Mouse (Mus musculus): ENCODE data around the gene Sost.

DNA sequence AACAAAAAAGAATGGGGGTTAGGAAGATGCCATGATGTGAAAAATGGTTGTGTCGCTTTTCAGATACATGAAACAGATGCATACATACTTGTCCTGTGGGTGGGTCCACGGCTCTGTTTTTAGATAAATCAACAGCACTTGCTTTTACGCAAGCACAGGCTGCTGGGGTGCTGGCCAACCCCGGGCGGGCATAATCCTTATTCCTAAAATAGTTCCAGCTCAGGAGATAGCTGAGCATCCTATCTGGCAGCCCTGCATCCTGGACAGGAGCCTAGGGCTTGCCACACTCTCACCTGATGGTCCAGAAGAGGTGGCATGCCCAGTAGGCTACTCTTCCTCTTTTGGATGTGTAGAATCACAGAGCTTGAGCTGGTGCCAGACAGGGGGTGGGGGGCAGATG is 16.8 kb downstream of the Sost start:
- TF ChIP-seq CTCF (IDR thresholded peaks at IDR 0.05; ENCODE audit: control insufficient read depth, insufficient read depth, low read length) = no peak
- TF ChIP-seq POLR2A (IDR thresholded peaks at IDR 0.05; ENCODE audit: borderline replicate concordance, control insufficient read depth, low read depth, low read length) = no peak
